Mouse (Mus musculus): ENCODE measurements around the gene E130114P18Rik.

Gene E130114P18Rik

GRCm38 (mm10) chr4:97647700-97648435 lies 130.0 kb downstream of the E130114P18Rik start:
- no peak for TF ChIP-seq GATA4 (IDR thresholded peaks at IDR 0.05; ENCODE audit: insufficient replicate concordance, low read length)

- no peak for TF ChIP-seq GATA4 (IDR thresholded peaks at IDR 0.05; ENCODE audit: insufficient replicate concordance, low read length)
Measured at GRCm38 (mm10) chr4:97647236-97647635, 130.6 kb downstream of the E130114P18Rik start.

GRCm38 (mm10) chr4:97640385-97640784 lies 137.5 kb downstream of the E130114P18Rik start:
- TF ChIP-seq GATA4 (IDR thresholded peaks at IDR 0.05; ENCODE audit: insufficient replicate concordance, low read length), result no peak

- no peak for TF ChIP-seq GATA4 (IDR thresholded peaks at IDR 0.05; ENCODE audit: insufficient replicate concordance, low read length)
Measured at GRCm38 (mm10) chr4:97636569-97636968, 141.3 kb downstream of the E130114P18Rik start.

GRCm38 (mm10) chr4:97635757-97636292 lies 142.1 kb downstream of the E130114P18Rik start:
- TF ChIP-seq GATA4 (IDR thresholded peaks at IDR 0.05; ENCODE audit: insufficient replicate concordance, low read length), result no peak

- no peak for TF ChIP-seq GATA4 (IDR thresholded peaks at IDR 0.05; ENCODE audit: insufficient replicate concordance, low read length)
Measured at GRCm38 (mm10) chr4:97635296-97635755, 142.6 kb downstream of the E130114P18Rik start.

- no peak for TF ChIP-seq GATA4 (IDR thresholded peaks at IDR 0.05; ENCODE audit: insufficient replicate concordance, low read length)
Measured at GRCm38 (mm10) chr4:97628881-97629605, 148.8 kb downstream of the E130114P18Rik start.

- no peak for TF ChIP-seq GATA4 (IDR thresholded peaks at IDR 0.05; ENCODE audit: insufficient replicate concordance, low read length)
Measured at GRCm38 (mm10) chr4:97626002-97626720, 151.7 kb downstream of the E130114P18Rik start.

- TF ChIP-seq GATA4 (IDR thresholded peaks at IDR 0.05; ENCODE audit: insufficient replicate concordance, low read length), result no peak
Measured at GRCm38 (mm10) chr4:97623165-97623564, 154.7 kb downstream of the E130114P18Rik start.

GRCm38 (mm10) chr4:97621731-97622130 lies 156.1 kb downstream of the E130114P18Rik start:
- TF ChIP-seq GATA4 (IDR thresholded peaks at IDR 0.05; ENCODE audit: insufficient replicate concordance, low read length), result no peak

GRCm38 (mm10) chr4:97620409-97620808 lies 157.5 kb downstream of the E130114P18Rik start:
- no peak for TF ChIP-seq GATA4 (IDR thresholded peaks at IDR 0.05; ENCODE audit: insufficient replicate concordance, low read length)

- TF ChIP-seq GATA4 (IDR thresholded peaks at IDR 0.05; ENCODE audit: insufficient replicate concordance, low read length), result no peak
Measured at GRCm38 (mm10) chr4:97618668-97619373, 159.1 kb downstream of the E130114P18Rik start.

- no peak for TF ChIP-seq GATA4 (IDR thresholded peaks at IDR 0.05; ENCODE audit: insufficient replicate concordance, low read length)
Measured at GRCm38 (mm10) chr4:97615031-97615430, 162.8 kb downstream of the E130114P18Rik start.

- no peak for TF ChIP-seq GATA4 (IDR thresholded peaks at IDR 0.05; ENCODE audit: insufficient replicate concordance, low read length)
Measured at GRCm38 (mm10) chr4:97611251-97611847, 166.5 kb downstream of the E130114P18Rik start.

Measured in liver, adult (tissue).